Mouse (Mus musculus): ENCODE data around the gene Adgrv1. TPM values are rescaled to one million over a fixed set of nuclear protein-coding genes. Genes with fewer than 3 reads are reported as not detected.
A peak's percentile ranks its signal among the peaks of the same experiment; 100 is the strongest.

Gene Adgrv1
- polyA plus RNA-seq, 1 experiment: 0.56 TPM

DNA sequence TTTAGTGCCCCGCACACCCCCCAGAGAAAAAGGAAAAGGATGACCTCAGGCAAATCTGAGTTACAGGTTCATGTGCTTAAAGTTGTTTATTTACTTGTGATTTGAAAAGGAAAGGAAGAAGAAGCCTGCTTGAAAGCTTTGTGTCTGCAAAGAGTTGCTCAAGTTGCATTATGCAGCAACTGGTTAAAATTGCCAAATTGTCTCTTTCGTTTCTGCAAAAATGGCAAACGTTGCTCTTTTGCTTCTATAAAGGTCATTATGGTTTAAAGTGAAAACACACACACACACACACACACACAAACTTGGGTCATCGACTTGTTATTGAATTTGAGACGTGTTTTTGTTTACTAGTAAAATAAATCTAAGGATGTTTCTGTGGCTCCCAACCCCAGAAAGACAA, 500.3 kb downstream of the Adgrv1 start:
- DNase-seq: peak; percentile 23
- H3K4me3 ChIP-seq (ENCODE audit: insufficient read depth, low read depth, low read length): no peak overlapping the region
- no peaks in the 10 kb centered on the region for H3K36me3 ChIP-seq (ENCODE audit: control insufficient read depth, insufficient read depth, low read length)
- H3K4me1 ChIP-seq (ENCODE audit: control insufficient read depth, insufficient read depth, low read length): peaks cover 21% of the 10 kb centered on the region
- WGBS: 62% methylated on average over 5 of the region's 5 CpGs
- H3K27me3 ChIP-seq (replicated peaks; ENCODE audit: control insufficient read depth, insufficient read depth, low read length): no peaks in the 10 kb centered on the region
- TF ChIP-seq POLR2A (IDR thresholded peaks at IDR 0.05; ENCODE audit: low read depth, low read length) (no peak), CTCF (conservative IDR thresholded peaks at IDR 0.05; ENCODE audit: insufficient read depth, insufficient read length, low read depth, low read length) (no peak)
- H3K27ac ChIP-seq (ENCODE audit: insufficient read depth, low read depth, low read length): peak overlapping the region; percentile 71; the same call in 1 of the 2 replicates

DNA sequence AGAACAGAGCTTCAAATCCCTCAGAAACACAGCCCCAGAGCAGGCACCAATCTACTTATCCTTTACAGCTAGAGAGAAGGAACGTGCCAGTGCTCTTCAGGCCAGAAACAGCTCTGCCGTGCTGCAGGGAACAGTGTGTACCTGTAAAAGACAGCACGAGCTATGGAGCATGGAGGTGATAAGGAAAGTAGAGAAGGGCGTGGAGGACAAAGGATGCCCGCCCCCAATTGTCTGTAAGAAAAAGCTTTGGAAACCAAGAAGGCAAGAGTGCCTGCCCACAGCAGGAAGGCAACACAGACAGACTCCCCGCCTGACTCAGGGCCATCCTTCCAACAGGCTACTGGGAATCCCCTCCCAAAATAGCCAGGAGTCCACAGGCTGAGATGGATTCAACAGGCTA, 501.1 kb downstream of the Adgrv1 start:
- H3K4me1 ChIP-seq (ENCODE audit: control insufficient read depth, insufficient read depth, low read length): peaks cover 17% of the 10 kb centered on the region
- no peak for DNase-seq
- 65% methylated on average over 6 of the region's 6 CpGs for WGBS
- TF ChIP-seq CTCF (conservative IDR thresholded peaks at IDR 0.05; ENCODE audit: insufficient read depth, insufficient read length, low read depth, low read length) (no peak), POLR2A (IDR thresholded peaks at IDR 0.05; ENCODE audit: low read depth, low read length) (no peak)
- no peak overlapping the region for H3K4me3 ChIP-seq (ENCODE audit: insufficient read depth, low read depth, low read length)
- H3K27ac ChIP-seq (ENCODE audit: insufficient read depth, low read depth, low read length): no peak overlapping the region
- H3K27me3 ChIP-seq (replicated peaks; ENCODE audit: control insufficient read depth, insufficient read depth, low read length): no peaks in the 10 kb centered on the region
- H3K36me3 ChIP-seq (ENCODE audit: control insufficient read depth, insufficient read depth, low read length): no peaks in the 10 kb centered on the region

DNA sequence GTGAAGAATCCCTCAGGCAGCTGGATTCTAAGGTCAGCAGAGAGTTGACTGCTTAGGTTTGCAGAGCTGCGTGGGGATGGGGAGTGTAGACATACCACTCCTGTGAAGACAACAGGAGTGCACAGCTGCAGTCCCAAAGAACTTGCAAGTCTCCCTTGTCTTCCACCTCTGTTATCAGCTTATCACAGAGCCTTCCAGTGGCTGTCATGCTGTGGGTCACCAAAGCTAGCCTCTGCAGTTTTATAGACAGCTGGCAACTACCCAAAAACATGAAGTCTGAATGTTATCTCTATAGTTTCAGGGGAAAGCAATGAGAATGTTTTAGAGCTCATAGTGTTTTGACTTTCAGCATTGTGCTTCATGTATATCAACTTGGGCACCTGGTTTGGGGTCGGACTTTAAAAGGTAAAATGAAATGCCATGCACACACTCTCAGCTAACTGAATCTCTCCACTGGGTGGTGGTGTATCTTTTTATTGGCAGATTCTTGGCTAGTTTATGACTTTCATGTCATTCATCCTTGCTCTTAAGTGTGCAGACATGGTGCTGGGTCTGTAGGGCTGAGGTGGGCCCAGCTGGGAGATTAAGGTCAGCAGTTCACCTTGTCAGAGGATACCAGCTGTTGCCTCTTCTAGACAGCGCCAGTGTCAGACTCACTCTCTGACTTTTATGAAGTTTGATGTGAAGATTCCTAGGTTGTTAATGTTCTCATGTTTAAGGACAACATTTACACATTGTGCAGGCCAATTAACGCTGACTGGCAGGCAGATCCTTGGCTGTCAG, 502.0 kb downstream of the Adgrv1 start:
- Histone ChIP-seq H3K4me1 (ENCODE audit: control insufficient read depth, insufficient read depth, low read length) (peaks cover 12% of the 10 kb centered on the region; the same call in 1 of the 2 replicates), H3K36me3 (ENCODE audit: control insufficient read depth, insufficient read depth, low read length) (no peaks in the 10 kb centered on the region), H3K4me3 (ENCODE audit: insufficient read depth, low read depth, low read length) (no peak overlapping the region), H3K27me3 (replicated peaks; ENCODE audit: control insufficient read depth, insufficient read depth, low read length) (no peaks in the 10 kb centered on the region), H3K27ac (ENCODE audit: insufficient read depth, low read depth, low read length) (no peak overlapping the region)
- WGBS: 82% methylated on average over 4 of the region's 4 CpGs
- no peak for DNase-seq
- no peak for TF ChIP-seq CTCF (conservative IDR thresholded peaks at IDR 0.05; ENCODE audit: insufficient read depth, insufficient read length, low read depth, low read length)
- TF ChIP-seq POLR2A (IDR thresholded peaks at IDR 0.05; ENCODE audit: low read depth, low read length): no peak

DNA sequence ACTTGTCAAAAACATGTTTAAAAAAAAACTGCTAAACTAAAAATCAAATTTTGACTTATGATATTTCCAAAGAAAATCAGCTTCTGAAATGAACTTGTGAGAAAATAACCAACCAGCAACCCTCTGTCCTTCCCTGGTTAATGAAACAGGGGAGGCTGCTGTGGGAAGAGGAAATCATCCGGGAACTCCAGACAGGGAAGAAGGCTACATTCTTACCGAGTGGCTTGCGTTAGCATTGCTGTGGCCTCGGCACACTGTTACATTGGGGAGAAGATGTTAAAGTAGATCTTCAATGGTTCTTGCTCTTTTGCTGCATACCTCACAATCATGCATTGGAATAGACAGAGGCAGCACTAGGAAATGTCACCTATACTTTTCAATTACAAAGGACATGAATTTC, 507.1 kb downstream of the Adgrv1 start:
- Histone ChIP-seq H3K27ac (ENCODE audit: insufficient read depth, low read depth, low read length) (no peak overlapping the region), H3K36me3 (ENCODE audit: control insufficient read depth, insufficient read depth, low read length) (no peaks in the 10 kb centered on the region), H3K4me1 (ENCODE audit: control insufficient read depth, insufficient read depth, low read length) (no peaks in the 10 kb centered on the region), H3K27me3 (replicated peaks; ENCODE audit: control insufficient read depth, insufficient read depth, low read length) (no peaks in the 10 kb centered on the region), H3K4me3 (ENCODE audit: insufficient read depth, low read depth, low read length) (no peak overlapping the region)
- TF ChIP-seq POLR2A (IDR thresholded peaks at IDR 0.05; ENCODE audit: low read depth, low read length): no peak
- no peak for TF ChIP-seq CTCF (conservative IDR thresholded peaks at IDR 0.05; ENCODE audit: insufficient read depth, insufficient read length, low read depth, low read length)
- 74% methylated on average over 4 of the region's 4 CpGs for WGBS
- no peak for DNase-seq

DNA sequence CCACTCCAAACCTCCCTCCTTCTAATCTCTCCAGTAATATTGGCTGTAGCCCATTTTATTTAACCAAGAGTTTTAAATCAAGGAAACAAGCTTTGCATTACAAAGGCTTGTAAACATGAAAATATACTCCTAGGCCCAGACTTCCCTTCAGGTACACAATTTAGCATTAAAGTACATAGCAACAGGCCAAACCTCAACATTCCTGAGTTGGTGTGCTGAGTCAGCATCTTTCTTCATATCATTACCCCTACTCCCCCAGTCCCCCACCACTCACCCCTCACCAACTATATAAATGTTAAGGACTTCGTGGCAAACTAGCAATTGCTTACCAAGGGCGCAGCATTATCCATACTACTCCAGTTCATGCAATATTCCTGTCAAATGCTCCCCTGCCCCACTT, 510.7 kb downstream of the Adgrv1 start:
- DNase-seq: no peak
- WGBS: 87% methylated on average over 2 of the region's 2 CpGs
- Histone ChIP-seq H3K27ac (ENCODE audit: insufficient read depth, low read depth, low read length) (no peak overlapping the region), H3K4me1 (ENCODE audit: control insufficient read depth, insufficient read depth, low read length) (no peaks in the 10 kb centered on the region), H3K4me3 (ENCODE audit: insufficient read depth, low read depth, low read length) (no peak overlapping the region), H3K36me3 (ENCODE audit: control insufficient read depth, insufficient read depth, low read length) (no peaks in the 10 kb centered on the region), H3K27me3 (replicated peaks; ENCODE audit: control insufficient read depth, insufficient read depth, low read length) (no peaks in the 10 kb centered on the region)
- TF ChIP-seq POLR2A (IDR thresholded peaks at IDR 0.05; ENCODE audit: low read depth, low read length): no peak
- no peak for TF ChIP-seq CTCF (conservative IDR thresholded peaks at IDR 0.05; ENCODE audit: insufficient read depth, insufficient read length, low read depth, low read length)

DNA sequence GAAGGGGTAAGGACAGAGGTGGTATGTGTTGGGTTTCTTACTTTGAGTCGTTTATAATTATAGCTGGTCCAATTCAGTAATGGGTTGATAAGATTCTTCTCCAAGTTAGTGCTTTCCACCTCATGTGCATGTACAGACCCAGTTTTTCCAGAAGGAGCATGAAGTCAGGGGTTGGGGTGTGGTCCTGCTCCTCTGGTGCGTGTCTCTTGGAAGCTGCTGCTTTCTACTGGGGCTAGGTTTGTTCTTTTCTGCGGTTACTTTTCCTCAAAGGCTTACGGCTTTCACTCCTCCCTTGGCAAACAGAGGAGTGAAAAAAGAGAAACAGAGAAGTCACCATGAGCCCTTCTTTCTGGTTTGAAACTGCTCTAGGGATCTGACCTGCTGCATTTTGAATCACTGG, 522.5 kb downstream of the Adgrv1 start:
- no peak for DNase-seq
- H3K36me3 ChIP-seq (ENCODE audit: control insufficient read depth, insufficient read depth, low read length): no peaks in the 10 kb centered on the region
- WGBS: 93% methylated on average over 4 of the region's 4 CpGs
- TF ChIP-seq CTCF (conservative IDR thresholded peaks at IDR 0.05; ENCODE audit: insufficient read depth, insufficient read length, low read depth, low read length) (no peak), POLR2A (IDR thresholded peaks at IDR 0.05; ENCODE audit: low read depth, low read length) (no peak)
- no peaks in the 10 kb centered on the region for H3K4me1 ChIP-seq (ENCODE audit: control insufficient read depth, insufficient read depth, low read length)
- no peak overlapping the region for H3K27ac ChIP-seq (ENCODE audit: insufficient read depth, low read depth, low read length)
- no peak overlapping the region for H3K4me3 ChIP-seq (ENCODE audit: insufficient read depth, low read depth, low read length)
- H3K27me3 ChIP-seq (replicated peaks; ENCODE audit: control insufficient read depth, insufficient read depth, low read length): no peaks in the 10 kb centered on the region

DNA sequence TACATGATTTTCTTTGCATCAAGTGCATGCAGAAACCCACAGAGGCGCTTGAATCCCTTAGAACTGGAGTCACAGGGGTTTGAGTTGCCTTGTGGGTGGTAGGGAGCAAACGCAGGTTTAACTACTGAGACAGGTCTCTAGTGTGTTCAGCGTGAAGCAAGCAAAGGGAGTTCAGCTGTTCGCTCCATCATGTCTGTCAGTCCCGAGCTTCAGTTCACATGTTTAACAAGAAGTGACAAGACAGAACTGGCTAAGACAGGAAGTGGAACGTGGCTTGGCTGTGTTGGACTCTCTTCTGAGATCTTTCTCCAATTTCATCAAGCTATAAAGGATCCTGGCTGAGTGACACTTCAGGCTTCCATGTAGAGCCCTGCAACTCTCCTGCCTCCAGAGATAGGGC, 523.3 kb downstream of the Adgrv1 start:
- Histone ChIP-seq H3K4me1 (ENCODE audit: control insufficient read depth, insufficient read depth, low read length) (no peaks in the 10 kb centered on the region), H3K27me3 (replicated peaks; ENCODE audit: control insufficient read depth, insufficient read depth, low read length) (no peaks in the 10 kb centered on the region), H3K27ac (ENCODE audit: insufficient read depth, low read depth, low read length) (no peak overlapping the region), H3K4me3 (ENCODE audit: insufficient read depth, low read depth, low read length) (no peak overlapping the region), H3K36me3 (ENCODE audit: control insufficient read depth, insufficient read depth, low read length) (no peaks in the 10 kb centered on the region)
- no peak for TF ChIP-seq POLR2A (IDR thresholded peaks at IDR 0.05; ENCODE audit: low read depth, low read length)
- TF ChIP-seq CTCF (conservative IDR thresholded peaks at IDR 0.05; ENCODE audit: insufficient read depth, insufficient read length, low read depth, low read length): no peak
- DNase-seq: no peak
- 73% methylated on average over 6 of the region's 6 CpGs for WGBS

Data from kidney, adult 2 months (tissue).